In genomic region chr2:37576661-37577060, GRCm38 (mm10) we compare ENCODE assay signal across 25 mouse cellular contexts.
DNase-seq lines count a peak whose midpoint lies in the region; TF ChIP-seq lines count a peak whose summit lies in the region.
"Had no signal": no experiment of that assay in that cellular context is flagged by ENCODE, and none has a peak within 500 bp of the region (broad histone marks: within the 10 kb centered on the region; RNA-seq: fewer than 3 reads in every experiment).

No protein-coding gene starts in this region.

- H3K27ac ChIP-seq in layer of hippocampus, adult 2 months = peak overlapping the region; percentile 52
- H3K27ac ChIP-seq: embryonic facial prominence, embryonic 13.5 days; forebrain, embryonic 12.5 days; heart, embryonic 13.5 days; hindbrain, embryonic 12.5 days; liver, embryonic 13.5 days had no signal

- DNase-seq in layer of hippocampus, adult 2 months (ENCODE audit: low spot score in 2 of 2) = peak in 1 of 2 experiments; percentile 32
- no peak for DNase-seq in layer of hippocampus, postnatal 36 days
- DNase-seq in brain, adult 2 months (ENCODE audit: low read depth, low spot score) = peak; percentile 96
- peak; percentile 62 for DNase-seq in cerebellum, adult 11 months
- peak; percentile 83 for DNase-seq in cerebellum, adult 9-11 months
- no peak for DNase-seq in thymus, postnatal 0 days (ENCODE audit: low spot score)
- DNase-seq in adrenal gland, adult (ENCODE audit: inconsistent age in 2 of 2, low spot score in 1 of 2) = no peak
- DNase-seq: adrenal gland, adult 2 months; B cell, adult 2 months; embryo, embryonic 11 days; gastrocnemius, postnatal 14 days; heart, adult 18-20 months; heart, postnatal 14 days; kidney, adult 18-20 months; kidney, postnatal 4 days; liver, embryonic 13.5 days; lung, adult 2 months; lung, postnatal 14 days; thymus, postnatal 36 days had no signal

- 0 out of 2 replicates have a peak, but pooled peaks have one; percentile 3 for TF ChIP-seq CTCF in layer of hippocampus, adult 2 months (conservative IDR thresholded peaks at IDR 0.05)

- no peak overlapping the region for H3K4me3 ChIP-seq in layer of hippocampus, adult 2 months
- H3K4me3 ChIP-seq: embryonic facial prominence, embryonic 13.5 days; erythroblast, embryonic 14.5 days; forebrain, embryonic 12.5 days; heart, embryonic 13.5 days; hindbrain, embryonic 12.5 days; liver, embryonic 13.5 days; megakaryocyte, embryonic 14.5 days had no signal

Comparison
In these comparisons a context has a peak if more than half of its experiments do, and no peak if none do; other contexts are left out.
1. DNase-seq: peak in brain, adult 2 months (single experiment), cerebellum, adult 11 months (single experiment) and cerebellum, adult 9-11 months (single experiment); none in layer of hippocampus, postnatal 36 days (0 of 2), thymus, postnatal 0 days (single experiment) and adrenal gland, adult (0 of 2).